Mouse (Mus musculus): ENCODE data around the gene Mrpl39.

The Mrpl39 gene

DNA sequence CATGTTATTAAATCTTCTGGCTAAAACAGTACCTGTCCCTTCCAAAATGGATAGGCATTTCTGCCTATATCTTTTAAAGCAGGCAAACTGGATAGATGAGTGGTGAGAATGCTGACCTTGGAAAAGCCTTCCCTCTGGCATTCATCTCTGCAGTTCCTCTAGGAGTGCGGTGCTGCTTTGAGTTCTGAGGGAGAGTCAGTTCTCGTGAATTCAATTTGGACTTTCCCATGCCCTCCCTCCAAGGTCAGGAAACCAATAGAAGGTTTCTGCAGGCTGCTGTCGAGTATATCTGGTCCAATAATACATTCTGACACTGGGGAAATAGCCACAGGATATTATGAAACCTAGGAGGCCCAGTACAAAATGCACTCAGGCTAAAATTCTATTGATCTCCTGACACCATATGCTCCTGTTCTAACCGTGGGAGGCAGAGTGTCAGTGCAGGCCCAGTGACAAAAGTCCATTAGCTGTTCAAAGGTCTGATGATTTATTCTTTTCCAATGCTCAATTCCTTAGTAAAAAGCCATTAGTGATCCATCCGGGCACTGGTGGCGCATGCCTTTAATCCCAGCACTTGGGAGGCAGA, 10.3 kb upstream of the Mrpl39 start:
- ATAC-seq (ENCODE audit: insufficient number of reproducible peaks, low FRiP score, low TSS enrichment): no peak

DNA sequence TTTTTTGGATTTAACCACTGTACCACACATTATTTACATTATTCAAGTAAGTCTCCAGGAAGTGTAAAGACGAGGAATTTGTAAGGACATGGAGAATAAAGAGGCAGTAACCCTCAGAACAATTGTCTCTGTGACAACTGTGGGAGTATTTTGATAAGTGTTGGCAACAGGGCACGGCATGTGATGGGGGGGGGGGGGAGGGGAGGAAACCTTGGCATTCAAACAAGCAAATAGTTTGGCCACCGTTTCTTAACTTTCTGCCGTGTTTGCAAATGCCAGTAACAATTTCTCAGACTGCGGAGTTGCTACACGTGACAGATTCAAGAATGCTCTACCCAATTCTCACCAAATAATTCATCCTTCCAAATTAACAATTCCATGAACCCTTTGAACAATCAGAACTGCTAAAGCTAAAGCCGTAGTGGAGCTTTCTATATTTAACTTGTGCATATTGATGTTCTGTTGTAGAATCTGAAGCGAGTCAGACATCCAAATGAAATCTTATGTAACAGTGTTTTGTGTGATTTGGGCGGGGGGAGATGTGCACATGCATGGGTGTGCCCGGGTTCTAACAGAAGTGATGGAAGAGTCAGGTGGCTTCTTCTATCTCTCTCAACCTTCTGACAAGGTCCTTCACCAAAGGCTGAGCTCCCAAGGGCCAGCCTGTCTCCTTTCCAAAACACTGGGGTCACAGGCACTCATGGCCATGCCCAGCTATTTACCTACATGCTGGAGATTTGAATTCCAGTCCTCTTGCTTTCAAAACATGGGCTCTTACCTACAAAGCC, 9.4 kb upstream of the Mrpl39 start:
- ATAC-seq (ENCODE audit: insufficient number of reproducible peaks, low FRiP score, low TSS enrichment): no peak

DNA sequence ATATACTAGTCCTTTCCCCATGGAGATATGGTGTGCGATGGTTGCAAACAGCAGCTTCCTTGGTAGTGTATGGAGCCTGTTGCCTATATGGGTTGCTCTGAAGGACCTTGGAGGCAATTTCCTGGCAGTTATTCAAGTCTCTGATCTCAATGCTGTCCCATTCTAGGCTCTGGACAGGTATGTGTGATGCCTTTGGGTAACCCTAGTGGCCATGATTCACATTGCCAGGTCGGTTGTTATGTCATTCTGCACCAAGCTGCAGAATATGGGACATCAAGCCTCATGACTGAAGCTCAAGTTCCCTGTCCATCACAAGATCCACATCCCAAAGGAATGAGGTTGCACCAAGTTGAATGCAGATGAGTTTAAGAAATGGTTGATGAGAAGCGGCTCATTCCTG, 1.8 kb upstream of the Mrpl39 start:
- ATAC-seq (ENCODE audit: insufficient number of reproducible peaks, low FRiP score, low TSS enrichment): no peak

DNA sequence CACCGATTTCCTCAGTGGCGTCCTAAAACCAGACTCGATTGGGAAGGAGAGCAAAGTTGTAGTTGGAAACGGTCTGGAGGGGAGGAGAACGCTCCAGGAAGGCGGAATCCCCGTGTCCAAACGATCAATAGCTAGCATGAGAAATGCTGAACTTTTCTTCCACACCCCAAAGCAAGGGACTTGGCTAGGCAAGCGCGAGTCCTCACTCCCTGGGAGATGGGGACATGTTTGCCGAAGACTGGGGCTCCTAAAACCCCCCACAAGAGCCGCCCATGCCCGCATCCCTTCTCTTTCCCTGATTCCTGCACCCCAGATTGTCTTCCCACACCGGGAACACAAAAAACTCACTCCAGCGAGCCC, 756 bp downstream of the Mrpl39 start:
- peak; percentile 49 for ATAC-seq (ENCODE audit: insufficient number of reproducible peaks, low FRiP score, low TSS enrichment)

DNA sequence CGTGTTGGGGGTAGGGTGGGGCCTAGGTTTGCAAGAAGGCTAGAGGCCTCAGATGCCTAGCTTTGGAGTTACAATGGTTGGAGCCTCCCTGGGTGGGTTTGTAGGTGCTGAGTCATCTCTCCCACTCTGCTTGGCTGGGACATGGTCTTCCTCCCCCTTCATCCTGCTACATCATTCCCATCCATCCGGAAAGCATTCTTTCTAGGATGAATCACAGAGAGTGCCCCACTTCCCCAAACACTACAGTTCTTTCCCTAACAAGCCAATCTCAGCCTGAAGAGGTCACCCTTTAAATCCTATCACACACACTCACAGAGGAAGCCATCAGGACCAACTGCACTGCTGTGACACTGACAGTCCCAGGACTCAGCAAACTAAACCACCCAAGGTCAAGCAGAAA, 14.9 kb downstream of the Mrpl39 start:
- no peak for ATAC-seq (ENCODE audit: insufficient number of reproducible peaks, low FRiP score, low TSS enrichment)

DNA sequence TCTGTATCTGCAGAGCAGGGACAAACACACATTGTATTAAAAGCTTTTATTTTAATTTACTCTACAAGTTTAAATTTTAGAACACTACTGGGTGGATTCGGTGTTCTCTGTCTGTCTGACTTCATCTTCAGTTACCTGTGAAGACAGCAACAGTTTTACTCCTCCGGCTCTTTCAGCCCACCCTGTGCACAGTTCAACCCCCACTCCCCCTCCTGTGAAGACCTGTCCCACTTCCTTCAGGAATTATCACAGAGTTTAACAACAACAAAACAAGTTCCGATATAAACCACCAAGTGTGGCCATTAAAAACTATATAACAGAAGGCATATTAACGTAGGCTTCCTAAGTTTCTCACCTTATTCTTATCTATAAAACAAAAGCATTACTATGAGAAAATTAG, 17.3 kb downstream of the Mrpl39 start:
- ATAC-seq (ENCODE audit: insufficient number of reproducible peaks, low FRiP score, low TSS enrichment): no peak

DNA sequence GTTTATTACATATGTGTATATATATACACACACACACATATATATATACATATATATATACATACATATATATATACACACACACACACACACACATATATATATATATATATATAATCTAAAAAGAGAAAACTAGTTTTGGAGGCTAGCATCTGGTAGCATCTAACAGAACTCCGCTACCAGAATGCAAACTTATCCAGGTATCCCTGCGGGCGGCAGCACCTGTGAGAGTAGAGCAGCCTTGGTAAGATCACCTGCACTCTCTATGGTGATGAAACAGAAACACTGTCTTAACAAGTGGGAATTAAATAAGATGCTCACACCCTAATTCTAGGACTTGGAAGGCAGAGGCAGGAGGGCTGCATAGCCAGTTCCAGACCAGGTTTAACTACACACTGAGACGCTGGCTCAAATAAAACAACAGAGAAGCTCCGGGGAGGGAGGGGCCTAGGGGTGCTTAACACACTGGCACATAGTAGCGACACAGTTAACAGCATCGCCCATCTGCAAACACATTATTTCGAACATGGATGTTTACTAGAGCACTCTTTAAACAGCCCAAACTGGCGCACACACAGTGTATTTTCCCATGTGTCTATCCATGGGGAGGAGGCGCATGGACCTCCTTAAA, 17.8 kb downstream of the Mrpl39 start:
- no peak for ATAC-seq (ENCODE audit: insufficient number of reproducible peaks, low FRiP score, low TSS enrichment)

DNA sequence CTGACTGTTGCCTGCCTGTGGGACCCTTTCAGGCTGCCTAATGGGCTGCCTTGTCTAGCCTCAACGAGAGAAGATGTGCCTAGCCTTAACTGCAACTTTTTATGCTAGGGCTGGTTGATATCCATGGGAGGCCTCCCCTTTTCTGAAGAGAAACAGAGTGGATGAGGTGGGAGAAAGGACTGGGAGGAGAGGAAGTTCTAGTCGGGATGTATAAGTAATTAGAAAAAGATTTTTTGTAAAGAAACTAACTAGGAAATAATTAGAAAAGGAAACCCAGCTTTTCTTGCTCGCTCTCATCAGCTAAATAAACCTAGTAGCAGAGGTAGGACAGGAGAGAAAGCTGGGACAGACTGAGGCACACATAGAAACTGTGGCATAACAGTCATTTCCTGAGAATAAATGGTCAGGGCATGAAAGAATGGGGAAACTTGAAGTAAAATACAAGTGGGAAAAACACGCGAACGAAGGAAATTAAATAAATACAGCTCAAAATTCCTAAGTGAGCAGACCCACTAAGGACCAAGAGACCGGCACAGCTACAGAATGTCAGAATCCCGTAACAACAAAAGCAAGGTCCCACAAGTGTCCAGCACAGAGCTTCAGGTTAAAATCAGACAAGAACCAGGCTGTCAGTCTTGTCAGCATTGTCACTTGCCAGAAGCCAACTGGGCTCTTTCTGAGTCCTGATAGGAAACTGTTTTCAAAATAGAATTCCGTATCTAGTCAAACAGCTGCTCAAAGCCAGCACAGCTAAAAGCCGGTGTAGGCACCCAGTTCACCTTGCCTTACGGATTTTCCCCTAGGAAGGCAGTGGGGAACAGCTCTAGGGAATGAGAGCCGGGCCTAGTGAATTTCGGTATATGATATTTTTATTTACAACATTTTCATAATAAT, 18.6 kb downstream of the Mrpl39 start:
- no peak for ATAC-seq (ENCODE audit: insufficient number of reproducible peaks, low FRiP score, low TSS enrichment)

DNA sequence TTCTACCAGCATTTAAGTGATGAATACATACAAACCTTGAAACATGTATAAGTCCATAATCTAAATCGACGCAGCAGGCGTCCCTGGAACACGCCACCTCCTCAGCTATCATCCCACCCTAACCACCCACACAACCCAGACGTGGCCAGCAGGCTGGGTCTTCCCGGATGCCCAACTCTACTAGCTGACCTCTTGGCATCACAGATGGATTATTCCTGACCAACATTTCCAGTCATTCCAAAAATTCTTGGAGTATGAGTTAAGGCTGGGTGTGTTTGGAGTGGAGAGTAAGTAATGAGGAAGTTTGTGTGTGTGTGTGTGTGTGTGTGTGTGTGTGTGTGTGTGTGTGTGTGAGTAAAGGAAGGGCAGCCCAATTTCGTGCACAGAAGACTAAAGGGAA, 19.3 kb downstream of the Mrpl39 start:
- no peak for ATAC-seq (ENCODE audit: insufficient number of reproducible peaks, low FRiP score, low TSS enrichment)

DNA sequence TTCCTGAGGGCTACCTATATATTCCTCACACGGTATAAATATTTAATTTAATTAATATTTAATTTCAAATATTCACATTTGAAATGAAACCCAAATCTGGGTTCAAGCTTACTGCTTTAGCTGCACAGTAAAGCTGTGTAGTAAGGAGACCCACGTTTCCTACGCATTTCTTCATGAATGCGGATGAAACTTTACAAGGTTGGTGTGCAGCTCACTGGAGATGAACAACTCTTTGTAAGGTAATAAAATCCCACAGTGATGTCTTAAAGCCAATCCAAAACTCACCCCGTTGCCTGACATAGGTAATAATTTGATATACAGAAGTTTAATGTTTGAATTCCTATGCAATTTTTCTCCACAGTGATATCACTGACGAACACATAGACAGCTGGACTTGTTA, 20.6 kb downstream of the Mrpl39 start:
- no peak for ATAC-seq (ENCODE audit: insufficient number of reproducible peaks, low FRiP score, low TSS enrichment)

DNA sequence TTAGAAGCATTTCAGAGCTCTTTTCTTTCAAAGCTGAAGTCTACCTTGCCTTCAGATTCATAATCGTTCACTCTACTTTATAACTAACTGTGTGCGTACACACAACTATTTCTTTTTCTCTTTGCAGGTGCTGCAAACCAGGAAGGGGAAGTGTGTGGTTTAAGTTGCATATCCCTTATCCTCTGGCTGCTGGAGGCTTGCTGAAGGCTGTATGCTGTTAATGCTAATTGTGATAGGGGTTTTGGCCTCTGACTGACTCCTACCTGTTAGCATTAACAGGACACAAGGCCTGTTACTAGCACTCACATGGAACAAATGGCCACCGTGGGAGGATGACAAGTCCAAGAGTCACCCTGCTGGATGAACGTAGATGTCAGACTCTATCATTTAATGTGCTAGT, 21.6 kb downstream of the Mrpl39 start:
- no peak for ATAC-seq (ENCODE audit: insufficient number of reproducible peaks, low FRiP score, low TSS enrichment)

DNA sequence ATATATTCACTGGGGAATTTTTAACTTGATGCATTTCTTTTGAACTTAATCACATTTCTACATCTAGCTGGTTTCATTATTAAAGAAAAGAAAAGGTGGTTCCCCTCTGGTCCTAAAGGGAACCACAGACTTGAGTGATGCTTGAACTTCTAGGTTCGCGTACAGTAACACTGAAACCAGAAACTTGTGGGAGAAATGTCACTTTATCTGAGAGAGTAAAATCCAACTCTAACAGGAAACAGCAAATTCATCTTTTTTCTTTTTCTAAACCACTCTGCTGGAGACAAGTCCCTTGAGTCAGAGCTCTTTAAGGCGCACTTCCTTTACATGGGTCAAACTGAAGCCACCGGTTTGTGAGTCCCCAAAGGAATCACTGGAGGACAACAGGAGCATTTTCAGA, 22.4 kb downstream of the Mrpl39 start:
- no peak for ATAC-seq (ENCODE audit: insufficient number of reproducible peaks, low FRiP score, low TSS enrichment)

DNA sequence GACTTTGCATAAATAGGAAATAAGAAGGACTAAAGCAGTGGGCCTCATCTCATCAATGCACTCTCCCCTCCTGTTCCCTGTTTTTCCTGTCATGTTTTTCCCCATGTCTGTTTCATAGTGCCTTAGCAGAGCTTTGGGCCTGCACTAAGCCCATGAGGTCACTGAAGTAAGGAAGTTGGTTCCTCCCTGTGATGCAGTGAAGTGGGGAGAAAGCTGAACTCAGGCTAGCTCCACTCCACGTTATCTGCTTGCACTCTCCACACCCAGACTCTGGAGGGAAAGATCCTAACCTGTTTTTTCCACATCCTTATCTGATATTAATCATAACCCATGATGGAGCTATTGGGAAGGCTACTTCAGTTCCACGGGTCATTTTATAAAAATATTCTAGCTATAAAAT, 26.9 kb downstream of the Mrpl39 start:
- no peak for ATAC-seq (ENCODE audit: insufficient number of reproducible peaks, low FRiP score, low TSS enrichment)

DNA sequence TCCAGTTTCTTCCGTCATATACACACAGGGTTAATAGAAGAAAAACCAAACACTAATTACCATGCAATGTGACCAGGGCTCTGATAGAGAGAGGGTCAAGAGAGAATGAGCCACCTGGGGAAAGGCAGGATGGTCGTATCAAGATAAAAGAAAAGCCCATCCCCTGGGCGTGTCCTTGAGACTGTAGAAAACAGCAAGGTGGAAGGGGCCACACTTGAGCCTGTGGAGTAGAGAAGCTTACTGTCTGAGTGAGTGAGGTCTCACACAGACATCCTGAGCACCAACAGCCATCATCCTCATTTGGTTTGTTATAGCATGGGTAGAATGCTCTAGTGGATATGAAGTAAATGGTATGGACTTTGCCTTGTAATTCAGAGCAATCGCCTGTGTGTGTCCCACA, 27.7 kb downstream of the Mrpl39 start:
- no peak for ATAC-seq (ENCODE audit: insufficient number of reproducible peaks, low FRiP score, low TSS enrichment)

DNA sequence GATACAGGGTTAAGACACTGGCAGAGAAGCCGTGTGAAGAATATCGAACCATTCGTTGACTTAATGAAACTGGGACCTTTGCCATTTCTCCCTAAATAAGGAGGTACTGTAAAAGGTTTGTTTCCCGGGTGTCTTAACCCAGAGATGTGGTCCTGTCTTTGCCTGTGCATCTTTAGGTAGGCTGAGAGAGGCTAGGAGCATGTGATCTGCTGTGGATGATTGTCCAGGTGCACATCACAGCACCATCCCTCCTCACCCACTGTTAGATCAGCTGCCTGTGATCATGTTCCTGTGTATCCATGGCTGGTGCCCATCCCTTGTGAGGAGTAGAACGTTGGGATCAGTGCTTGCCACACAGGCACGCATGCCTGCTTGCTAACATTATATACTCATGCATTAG, 29.0 kb downstream of the Mrpl39 start:
- no peak for ATAC-seq (ENCODE audit: insufficient number of reproducible peaks, low FRiP score, low TSS enrichment)

DNA sequence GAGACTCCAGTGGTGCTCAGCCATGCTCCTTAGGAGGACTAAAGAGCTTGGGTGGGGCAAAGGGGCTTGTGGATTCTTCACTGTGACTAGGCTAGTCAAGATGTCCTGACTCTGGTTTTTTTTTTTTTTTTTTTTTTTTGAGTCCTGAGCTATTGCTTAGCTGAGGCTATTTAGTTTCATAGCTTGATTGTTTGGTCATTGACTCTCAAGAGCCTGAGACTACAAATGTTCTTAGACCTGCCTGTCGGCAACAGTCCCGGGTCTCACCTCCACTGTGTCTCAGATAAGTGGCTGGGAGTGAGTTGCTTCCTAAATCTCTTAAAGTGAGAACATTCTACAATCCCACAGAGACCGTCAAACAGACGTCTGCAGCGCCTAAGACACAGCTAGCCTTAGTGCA, 30.0 kb downstream of the Mrpl39 start:
- ATAC-seq (ENCODE audit: insufficient number of reproducible peaks, low FRiP score, low TSS enrichment): no peak

DNA sequence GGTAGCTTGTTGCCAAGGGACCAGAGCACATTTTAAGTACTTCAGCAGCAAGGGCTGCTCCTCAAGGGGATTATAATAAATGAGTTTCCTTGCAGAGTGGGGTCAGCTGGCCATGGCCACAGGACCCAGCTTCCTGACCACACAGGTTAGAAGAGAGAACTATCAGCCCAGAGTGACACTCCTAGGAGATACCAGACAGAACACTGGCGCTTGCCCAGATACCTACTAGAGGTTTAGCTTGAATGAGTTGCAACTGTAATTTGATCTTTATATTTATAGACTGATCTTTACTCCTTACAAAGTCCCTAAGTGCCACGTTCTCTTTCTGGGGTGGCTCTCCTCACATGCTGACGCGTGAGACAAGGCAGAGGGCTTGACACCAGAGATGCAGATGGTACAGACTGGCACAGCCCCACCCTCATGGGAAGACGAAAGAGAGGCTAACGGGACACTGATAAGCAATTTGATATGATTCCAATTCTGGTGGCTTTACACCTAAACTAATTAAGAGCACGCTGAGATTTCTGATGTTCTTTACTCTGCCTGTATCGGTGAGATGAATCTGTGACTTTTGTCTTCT, 30.8 kb downstream of the Mrpl39 start:
- no peak for ATAC-seq (ENCODE audit: insufficient number of reproducible peaks, low FRiP score, low TSS enrichment)

DNA sequence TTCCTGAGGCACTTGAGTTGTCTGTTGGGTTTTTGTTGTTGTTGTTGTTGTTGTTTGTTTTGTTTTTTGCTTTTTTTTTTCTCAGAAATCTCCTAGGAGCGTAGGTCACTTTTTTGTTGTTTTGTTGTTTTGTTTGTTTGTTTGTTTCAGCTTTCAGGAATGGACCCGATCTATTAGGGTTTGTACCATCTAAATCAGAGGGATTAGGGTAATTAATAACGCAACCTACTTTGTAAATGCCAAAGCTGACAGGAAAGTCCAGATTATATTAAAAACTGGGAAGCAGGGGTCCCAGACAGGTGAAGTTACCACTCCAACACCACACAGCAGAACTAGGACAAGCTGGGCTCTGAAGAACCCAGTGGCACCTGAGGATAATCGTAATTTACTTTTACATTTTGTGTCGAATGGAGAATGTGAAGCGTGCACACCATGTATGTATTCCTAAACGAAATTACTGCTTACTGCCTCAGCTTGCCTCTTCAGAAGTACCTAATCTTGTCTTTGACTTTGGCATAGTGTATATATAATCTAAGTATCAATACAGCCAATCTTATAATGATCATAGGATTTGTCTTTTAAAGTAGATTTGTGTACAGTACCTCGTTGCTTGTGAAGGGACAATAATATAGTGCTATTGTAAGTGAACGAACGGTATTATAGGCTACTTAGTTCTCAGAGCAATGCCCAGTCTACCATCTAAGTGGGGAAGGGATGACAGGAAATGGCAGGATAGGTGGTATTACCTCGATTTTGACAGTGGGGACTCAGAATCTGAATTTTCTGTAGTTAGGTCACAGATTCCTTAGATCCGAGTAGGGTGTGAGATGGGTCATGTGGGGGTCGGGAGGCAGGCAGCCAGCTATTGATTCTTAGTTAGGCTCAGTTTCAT, 31.5 kb downstream of the Mrpl39 start:
- ATAC-seq (ENCODE audit: insufficient number of reproducible peaks, low FRiP score, low TSS enrichment): no peak

DNA sequence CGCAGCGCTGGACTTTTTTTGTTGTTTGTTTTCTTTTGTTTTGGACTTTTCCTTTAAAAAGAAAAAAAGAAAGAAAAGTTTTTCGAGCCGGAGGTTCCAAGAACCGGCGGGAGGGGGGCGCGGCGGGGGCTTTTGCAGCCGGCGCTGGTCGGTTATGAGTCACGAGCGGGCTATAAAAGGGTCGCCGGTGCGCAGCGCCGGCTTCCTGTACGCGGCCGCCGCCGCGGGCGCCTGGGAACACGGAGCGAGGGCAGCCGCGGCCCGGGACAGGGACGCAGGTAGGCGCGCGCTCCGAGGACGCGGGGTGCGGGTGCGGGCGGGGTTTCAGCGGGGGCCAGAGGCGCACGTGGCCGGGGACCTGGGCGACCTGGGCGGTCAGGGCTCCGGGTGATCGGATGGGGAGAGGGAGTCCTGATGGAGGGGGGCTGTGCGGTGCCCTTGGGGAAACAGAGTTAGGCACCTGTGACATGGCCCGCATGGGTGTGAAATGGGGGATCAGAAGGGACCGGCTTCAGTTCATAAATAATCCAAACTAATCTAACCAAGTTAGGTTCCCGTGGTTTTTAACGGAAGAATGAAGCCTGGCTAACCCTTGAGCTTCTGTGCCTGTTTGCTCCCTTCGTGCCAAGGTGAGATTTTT, 32.3 kb downstream of the Mrpl39 start:
- no peak for ATAC-seq (ENCODE audit: insufficient number of reproducible peaks, low FRiP score, low TSS enrichment)

All from cerebellum, adult (tissue).